Mouse (Mus musculus) MEL (cell line): ENCODE measurements around the gene Chd9. TPM values are rescaled to one million over a fixed set of nuclear protein-coding genes. Genes with fewer than 3 reads are reported as not detected.

ENCODE experiments used
- DNase-seq: peaks from one replicate; pipeline ENCODE4 v3.0.0; 2011; ENCODE audit warnings: low read depth, low spot score
- H3K27ac ChIP-seq: 2 replicates; pipeline ENCODE4 v1.5.1; 2012; ENCODE audit warnings: low read depth, mild to moderate bottlenecking, control low read depth, low read length, moderate library complexity; ENCODE audit not compliant: control insufficient read depth
- H3K27me3 ChIP-seq, 2 experiments: fragments of 150-350 bp in 1 of 2; sonication (generic) in 1 of 2; 2 replicates each; pipeline ENCODE4 v1.6.1; 2012; ENCODE audit warnings: low read length in 2 of 2, mild to moderate bottlenecking in 2 of 2, improper control_type of control experiment in 1 of 2, moderate library complexity in 1 of 2; ENCODE audit not compliant: insufficient read depth in 2 of 2, control insufficient read depth in 1 of 2
- H3K36me3 ChIP-seq, 2 experiments: 2 replicates each; pipeline ENCODE4 v1.6.1; 2012 to 2014; ENCODE audit warnings: low read length in 2 of 2, improper control_type of control experiment in 1 of 2, inconsistent platforms in 1 of 2, mild to moderate bottlenecking in 1 of 2; ENCODE audit not compliant: insufficient read depth in 2 of 2, control insufficient read depth in 1 of 2
- H3K4me1 ChIP-seq, 2 experiments: fragments of 150-350 bp in 1 of 2; sonication (generic) in 1 of 2; 2 replicates each; pipeline ENCODE4 v1.6.1; 2012; ENCODE audit warnings: low read length in 2 of 2, improper control_type of control experiment in 1 of 2, mild to moderate bottlenecking in 1 of 2; ENCODE audit not compliant: insufficient read depth in 2 of 2, control insufficient read depth in 1 of 2
- H3K4me3 ChIP-seq, 2 experiments: fragments of 150-350 bp in 1 of 2; sonication (generic) in 1 of 2; 2 replicates each; pipeline ENCODE4 v1.5.1; 2012; ENCODE audit warnings: low read depth in 2 of 2, low read length in 2 of 2, mild to moderate bottlenecking in 2 of 2, moderate library complexity in 2 of 2, control low read depth in 1 of 2, improper control_type of control experiment in 1 of 2; ENCODE audit not compliant: control insufficient read depth in 1 of 2, insufficient read depth in 1 of 2
- H3K79me2 ChIP-seq: 2 replicates; pipeline ENCODE4 v1.6.1; 2012; ENCODE audit warnings: mild to moderate bottlenecking, low read length, moderate library complexity; ENCODE audit not compliant: control insufficient read depth, poor library complexity, insufficient read depth
- H3K9ac ChIP-seq: 2 replicates; pipeline ENCODE4 v1.6.1; 2012; ENCODE audit warnings: low read depth, mild to moderate bottlenecking, control low read depth, low read length, moderate library complexity; ENCODE audit not compliant: control insufficient read depth, poor library complexity, severe bottlenecking
- H3K9me3 ChIP-seq: fragments of 150-350 bp; sonication (generic); replicated peaks from 2 replicates; pipeline ENCODE4 v1.6.1; 2012; ENCODE audit warnings: mild to moderate bottlenecking, low read length, improper control_type of control experiment, moderate library complexity; ENCODE audit not compliant: insufficient read depth
- CHD1 ChIP-seq: IDR thresholded peaks from 2 replicates; pipeline ENCODE4 v1.6.1; 2012; ENCODE audit warnings: low read depth, mild to moderate bottlenecking, inconsistent platforms, low read length, improper control_type of control experiment
- CTCF ChIP-seq, 3 experiments: IDR thresholded peaks in 2 of 3; conservative IDR thresholded peaks in 1 of 3; 2 replicates each; pipeline ENCODE4 v1.5.1; 2011 to 2012; ENCODE audit warnings: low read length in 3 of 3, low read depth in 2 of 3, mild to moderate bottlenecking in 2 of 3, improper control_type of control experiment in 1 of 3, inconsistent platforms in 1 of 3, mixed read lengths in 1 of 3, moderate library complexity in 1 of 3; ENCODE audit not compliant: control insufficient read depth in 1 of 3, insufficient read depth in 1 of 3, poor library complexity in 1 of 3, severe bottlenecking in 1 of 3
- EP300 ChIP-seq, 2 experiments: IDR thresholded peaks; 2 replicates each; pipeline ENCODE4 v1.6.1; 2011; ENCODE audit warnings: improper control_type of control experiment in 2 of 2, low read length in 2 of 2, low read depth in 1 of 2, mild to moderate bottlenecking in 1 of 2
- ETS1 ChIP-seq: IDR thresholded peaks from 2 replicates; pipeline ENCODE4 v1.6.1; 2012; ENCODE audit warnings: low read depth, mild to moderate bottlenecking, inconsistent platforms, low read length, improper control_type of control experiment, moderate library complexity
- MAX ChIP-seq: IDR thresholded peaks from 2 replicates; pipeline ENCODE4 v1.6.1; 2011; ENCODE audit warnings: low read length, improper control_type of control experiment
- MAZ ChIP-seq: IDR thresholded peaks from 2 replicates; pipeline ENCODE4 v1.6.1; 2012; ENCODE audit warnings: low read depth, mild to moderate bottlenecking, inconsistent platforms, low read length, improper control_type of control experiment
- MYB ChIP-seq: IDR thresholded peaks from 2 replicates; pipeline ENCODE4 v1.6.1; 2011; ENCODE audit warnings: mild to moderate bottlenecking, low read depth, low read length, improper control_type of control experiment
- MYC ChIP-seq: IDR thresholded peaks from 2 replicates; pipeline ENCODE4 v1.6.1; 2011; ENCODE audit warnings: low read depth, mild to moderate bottlenecking, low read length, improper control_type of control experiment, moderate library complexity
- RAD21 ChIP-seq: IDR thresholded peaks from 2 replicates; pipeline ENCODE4 v1.6.1; 2011; ENCODE audit warnings: mild to moderate bottlenecking, low read depth, low read length, improper control_type of control experiment
- SMC3 ChIP-seq: IDR thresholded peaks from 2 replicates; pipeline ENCODE4 v1.6.1; 2011; ENCODE audit warnings: low read depth, low read length, improper control_type of control experiment
- TAL1 ChIP-seq: IDR thresholded peaks from 2 replicates; pipeline ENCODE4 v1.6.1; 2012; ENCODE audit warnings: mild to moderate bottlenecking, inconsistent platforms, low read length, moderate library complexity, mixed read lengths
- TCF12 ChIP-seq: IDR thresholded peaks from 2 replicates; pipeline ENCODE4 v1.6.1; 2014; ENCODE audit warnings: low read depth, mild to moderate bottlenecking, inconsistent platforms, low read length, improper control_type of control experiment, moderate library complexity
- USF1 ChIP-seq: IDR thresholded peaks from 2 replicates; pipeline ENCODE4 v1.6.1; 2014; ENCODE audit warnings: low read depth, mild to moderate bottlenecking, inconsistent platforms, low read length, improper control_type of control experiment, moderate library complexity
- ZC3H11A ChIP-seq: IDR thresholded peaks from 2 replicates; pipeline ENCODE4 v1.6.1; 2012; ENCODE audit warnings: low read depth, mild to moderate bottlenecking, inconsistent platforms, low read length, improper control_type of control experiment
- polyA plus RNA-seq, 2 experiments: library from polyadenylated mRNA; stranded (reverse) in 1 of 2; unstranded in 1 of 2; fragments of >175 nt in 1 of 2; fragments of >200 nt in 1 of 2; gene quantifications; 2 replicates each; pipeline versions ENCODE4 v1.2.1 to v1.2.4; 2012; ENCODE audit warnings: low replicate concordance in 2 of 2, low read depth in 1 of 2; ENCODE audit not compliant: insufficient read length in 2 of 2, insufficient read depth in 1 of 2, missing spikeins in 1 of 2
- total RNA-seq: library from RNA; depleted of rRNA; stranded (reverse); fragments of 300-350 nt; gene quantifications from 2 replicates; pipeline ENCODE4 v1.2.3, GENCODE M21; 2012

The Chd9 gene
- total and polyA plus RNA-seq, 3 experiments: 5.9 to 87.4 (median 40.3) TPM

GRCm38 (mm10) chr8:90978720-90979119 is 150.6 kb downstream of the Chd9 start (continued):
- no peak for TF ChIP-seq MAZ
- no peak for TF ChIP-seq MAX
- TF ChIP-seq CHD1: 0 out of 2 replicates have a peak, but pooled peaks have one; percentile 59
- TF ChIP-seq MYB: no peak
- TF ChIP-seq USF1: no peak
- TF ChIP-seq, all 39 proteins: peak for 9

GRCm38 (mm10) chr8:90979295-90979694 is 151.1 kb downstream of the Chd9 start:
- Histone ChIP-seq H3K36me3 (peaks cover 8 to 31% of the 10 kb centered on the region in 2 experiments), H3K4me1 (peaks cover 7 to 24% of the 10 kb centered on the region in 2 experiments), H3K4me3 (no peak overlapping the region), H3K9me3 (no peaks in the 10 kb centered on the region), H3K9ac (no peak overlapping the region), H3K79me2 (no peaks in the 10 kb centered on the region; the same call in 1 of the 2 replicates), H3K27ac (0 out of 2 replicates have a peak overlapping the region, but pooled peaks have one; percentile 19), H3K27me3 (no peaks in the 10 kb centered on the region)
- TF ChIP-seq TAL1 (0 out of 2 replicates have a peak, but pooled peaks have one; percentile 15), MAX (no peak), EP300 (IDR thresholded peaks at IDR 0.05; ENCODE audit: low read depth in 1 of 2, low read length in 2 of 2) (peak; percentile 33 to 49; a peak in 3 of 4 replicates)
- DNase-seq: peak; percentile 48

GRCm38 (mm10) chr8:90982087-90982486 is 153.9 kb downstream of the Chd9 start:
- Histone ChIP-seq H3K79me2 (no peaks in the 10 kb centered on the region), H3K9me3 (no peaks in the 10 kb centered on the region), H3K36me3 (peaks cover 11 to 18% of the 10 kb centered on the region in 2 experiments), H3K27me3 (no peaks in the 10 kb centered on the region), H3K9ac (no peak overlapping the region), H3K27ac (no peak overlapping the region), H3K4me1 (peaks cover 0 to 13% of the 10 kb centered on the region in 2 experiments; a peak in 3 of 4 replicates), H3K4me3 (no peak overlapping the region)
- no peak for DNase-seq
- TF ChIP-seq MAZ (no peak), TAL1 (no peak), ETS1 (no peak)

GRCm38 (mm10) chr8:91019726-91020125 is 191.6 kb downstream of the Chd9 start:
- Histone ChIP-seq H3K9me3 (no peaks in the 10 kb centered on the region), H3K79me2 (no peaks in the 10 kb centered on the region), H3K36me3 (peaks cover 0 to 14% of the 10 kb centered on the region in 2 experiments; a peak in 2 of 4 replicates), H3K4me3 (no peak overlapping the region), H3K27ac (no peak overlapping the region), H3K27me3 (no peaks in the 10 kb centered on the region), H3K4me1 (no peaks in the 10 kb centered on the region), H3K9ac (no peak overlapping the region)
- TF ChIP-seq SMC3: peak; percentile 93
- peak; percentile 78 to 88 (median 83) for TF ChIP-seq CTCF (IDR thresholded peaks at IDR 0.05 in 2 of 3, conservative IDR thresholded peaks at IDR 0.05 in 1 of 3; ENCODE audit: control insufficient read depth in 1 of 3, insufficient read depth in 1 of 3, low read depth in 2 of 3, low read length in 3 of 3, poor library complexity in 1 of 3, severe bottlenecking in 1 of 3)
- TF ChIP-seq TCF12: no peak
- 0 out of 2 replicates have a peak, but pooled peaks have one; percentile 31 for TF ChIP-seq MYC
- peak; percentile 82 for TF ChIP-seq ZC3H11A
- TF ChIP-seq TAL1: no peak
- peak; percentile 84 for TF ChIP-seq RAD21
- DNase-seq: peak; percentile 83
